Mouse (Mus musculus): ENCODE data around the gene Serpinb6a. TPM values are rescaled to one million over a fixed set of nuclear protein-coding genes. Genes with fewer than 3 reads are reported as not detected.
A peak's percentile ranks its signal among the peaks of the same experiment; 100 is the strongest.

The Serpinb6a gene
- total and polyA plus RNA-seq, 3 experiments: 4.4 to 22.5 (median 5.8) TPM

GRCm38 (mm10) chr13:34050479-34050878 is 47.9 kb upstream of the Serpinb6a start (continued):
- TF ChIP-seq ETS1 (conservative IDR thresholded peaks at IDR 0.05; ENCODE audit: low read depth, low read length) (no peak), ZMIZ1 (IDR thresholded peaks at IDR 0.05; ENCODE audit: low read depth, low read length) (no peak), CHD1 (IDR thresholded peaks at IDR 0.05; ENCODE audit: low read depth, low read length) (no peak), MXI1 (IDR thresholded peaks at IDR 0.05; ENCODE audit: low read depth, low read length) (no peak), MYC (IDR thresholded peaks at IDR 0.05; ENCODE audit: low read depth, low read length) (no peak), E2F4 (IDR thresholded peaks at IDR 0.05; ENCODE audit: insufficient replicate concordance, low read depth, low read length) (no peak), USF2 (conservative IDR thresholded peaks at IDR 0.05; ENCODE audit: low read depth, low read length) (no peak)

- dilution Hi-C loops (cut with MboI; ENCODE audit: extremely low pct_ligation_motif_present, extremely low pct_unique_long_range_greater_than_20kb, low sequenced_read_pairs): no loop called here
These were observed 44.9 kb upstream of the Serpinb6a start for GRCm38 (mm10) chr13:34047526-34047925.

GRCm38 (mm10) chr13:34046421-34047012 is 43.9 kb upstream of the Serpinb6a start:
- in situ Hi-C loops (cut with MboI; ENCODE audit: low pct_ligation_motif_present, low pct_unique_long_range_greater_than_20kb, low sequenced_read_pairs) (loop anchor here (10.0 kb wide), 1 partner anchor 588 kb away; no protein-coding TSS in a partner anchor), dilution Hi-C loops (cut with MboI; ENCODE audit: extremely low pct_ligation_motif_present, extremely low pct_unique_long_range_greater_than_20kb, low sequenced_read_pairs) (no loop called here)
- peaks cover 9 to 24% of the 10 kb centered on the region in 2 experiments for H3K4me1 ChIP-seq (ENCODE audit: control insufficient read depth in 1 of 2, insufficient read depth in 2 of 2)
- no peak overlapping the region for H3K4me3 ChIP-seq (replicated peaks in 1 of 3; ENCODE audit: low read depth in 2 of 3, low read length in 2 of 3, poor library complexity in 1 of 3)
- H3K27ac ChIP-seq (ENCODE audit: insufficient read depth, low read depth): no peak overlapping the region
- peak; percentile 87 for DNase-seq (ENCODE audit: extremely low read depth)
- no peaks in the 10 kb centered on the region for H3K27me3 ChIP-seq (replicated peaks)
- H3K9ac ChIP-seq (ENCODE audit: insufficient read depth, low read depth): no peak overlapping the region
- peaks cover 3% of the 10 kb centered on the region for H3K9me3 ChIP-seq (replicated peaks; ENCODE audit: low read length)
- H3K36me3 ChIP-seq (replicated peaks in 1 of 2; ENCODE audit: control insufficient read depth in 1 of 2, insufficient read depth in 1 of 2, low read length in 1 of 2): peaks cover 2 to 35% of the 10 kb centered on the region in 2 experiments
- H3K4me2 ChIP-seq (ENCODE audit: insufficient read depth, low read depth, poor library complexity, severe bottlenecking): no peak overlapping the region
- H3K79me2 ChIP-seq (replicated peaks; ENCODE audit: control insufficient read depth, extremely low read depth, insufficient read depth, poor library complexity, severe bottlenecking): no peaks in the 10 kb centered on the region
- TF ChIP-seq MAX (IDR thresholded peaks at IDR 0.05; ENCODE audit: low read length) (0 out of 2 replicates have a peak, but pooled peaks have one; percentile 12), UBTF (IDR thresholded peaks at IDR 0.05; ENCODE audit: low read depth, low read length) (no peak), KAT2A (IDR thresholded peaks at IDR 0.05; ENCODE audit: insufficient replicate concordance, low read length) (no peak), PAX5 (IDR thresholded peaks at IDR 0.05; ENCODE audit: low read length) (no peak), CTCF (conservative IDR thresholded peaks at IDR 0.05 in 1 of 2, IDR thresholded peaks at IDR 0.05 in 1 of 2; ENCODE audit: low read depth in 2 of 2, low read length in 2 of 2) (peak; percentile 75 to 99), ELF1 (IDR thresholded peaks at IDR 0.05; ENCODE audit: low read depth, low read length) (peak; percentile 38; the same call in 1 of the 2 replicates), MYC (IDR thresholded peaks at IDR 0.05; ENCODE audit: low read depth, low read length) (peak; percentile 70; the same call in 1 of the 2 replicates), IRF4 (IDR thresholded peaks at IDR 0.05; ENCODE audit: low read depth, low read length) (peak; percentile 31; the same call in 1 of the 2 replicates), MXI1 (IDR thresholded peaks at IDR 0.05; ENCODE audit: low read depth, low read length) (no peak), SMC3 (IDR thresholded peaks at IDR 0.05; ENCODE audit: low read depth, low read length) (peak; percentile 97), USF1 (IDR thresholded peaks at IDR 0.05; ENCODE audit: low read depth, low read length) (no peak), CHD1 (IDR thresholded peaks at IDR 0.05; ENCODE audit: low read depth, low read length) (no peak), GABPA (IDR thresholded peaks at IDR 0.05; ENCODE audit: insufficient replicate concordance, low read depth, low read length) (no peak), E2F4 (IDR thresholded peaks at IDR 0.05; ENCODE audit: insufficient replicate concordance, low read depth, low read length) (0 out of 2 replicates have a peak, but pooled peaks have one; percentile 58), HCFC1 (IDR thresholded peaks at IDR 0.05; ENCODE audit: low read depth, low read length) (peak; percentile 38; the same call in 1 of the 2 replicates), RCOR1 (conservative IDR thresholded peaks at IDR 0.05; ENCODE audit: low read depth, low read length) (no peak), BHLHE40 (IDR thresholded peaks at IDR 0.05; ENCODE audit: low read depth, low read length) (no peak), EP300 (IDR thresholded peaks at IDR 0.05; ENCODE audit: low read length) (no peak), NELFE (IDR thresholded peaks at IDR 0.05; ENCODE audit: low read depth, low read length) (peak; percentile 63; the same call in 1 of the 2 replicates), ZMIZ1 (IDR thresholded peaks at IDR 0.05; ENCODE audit: low read depth, low read length) (no peak), ZKSCAN1 (IDR thresholded peaks at IDR 0.05; ENCODE audit: borderline replicate concordance, low read depth, low read length) (no peak)

More at GRCm38 (mm10) chr13:34047526-34047925, 44.9 kb upstream of the Serpinb6a start:
- in situ Hi-C loops (cut with MboI; ENCODE audit: low pct_ligation_motif_present, low pct_unique_long_range_greater_than_20kb, low sequenced_read_pairs): loop anchor here (10.0 kb wide), 1 partner anchor 587 kb away; no protein-coding TSS in a partner anchor
- TF ChIP-seq TBP (conservative IDR thresholded peaks at IDR 0.05; ENCODE audit: low read depth, low read length) (no peak), EP300 (IDR thresholded peaks at IDR 0.05; ENCODE audit: low read length) (no peak), CTCF (conservative IDR thresholded peaks at IDR 0.05 in 1 of 2, IDR thresholded peaks at IDR 0.05 in 1 of 2; ENCODE audit: low read depth in 2 of 2, low read length in 2 of 2) (no peak), RCOR1 (conservative IDR thresholded peaks at IDR 0.05; ENCODE audit: low read depth, low read length) (no peak), MEF2A (IDR thresholded peaks at IDR 0.05; ENCODE audit: borderline replicate concordance, low read depth, low read length) (no peak), ELF1 (IDR thresholded peaks at IDR 0.05; ENCODE audit: low read depth, low read length) (no peak), MAFK (IDR thresholded peaks at IDR 0.05; ENCODE audit: insufficient replicate concordance, low read length) (no peak), SMC3 (IDR thresholded peaks at IDR 0.05; ENCODE audit: low read depth, low read length) (no peak), KAT2A (IDR thresholded peaks at IDR 0.05; ENCODE audit: insufficient replicate concordance, low read length) (no peak), JUND (conservative IDR thresholded peaks at IDR 0.05; ENCODE audit: low read depth, low read length) (no peak), ZNF384 (IDR thresholded peaks at IDR 0.05; ENCODE audit: low read depth, low read length) (no peak), MAX (IDR thresholded peaks at IDR 0.05; ENCODE audit: low read length) (no peak)
- Histone ChIP-seq H3K9me3 (replicated peaks; ENCODE audit: low read length) (peaks cover 3% of the 10 kb centered on the region), H3K9ac (ENCODE audit: insufficient read depth, low read depth) (no peak overlapping the region), H3K36me3 (replicated peaks in 1 of 2; ENCODE audit: control insufficient read depth in 1 of 2, insufficient read depth in 1 of 2, low read length in 1 of 2) (peaks cover 2 to 36% of the 10 kb centered on the region in 2 experiments), H3K4me1 (ENCODE audit: control insufficient read depth in 1 of 2, insufficient read depth in 2 of 2) (peaks cover 12 to 30% of the 10 kb centered on the region in 2 experiments), H3K4me2 (ENCODE audit: insufficient read depth, low read depth, poor library complexity, severe bottlenecking) (no peak overlapping the region), H3K79me2 (replicated peaks; ENCODE audit: control insufficient read depth, extremely low read depth, insufficient read depth, poor library complexity, severe bottlenecking) (no peaks in the 10 kb centered on the region), H3K27me3 (replicated peaks) (no peaks in the 10 kb centered on the region), H3K27ac (ENCODE audit: insufficient read depth, low read depth) (no peak overlapping the region), H3K4me3 (replicated peaks in 1 of 3; ENCODE audit: low read depth in 2 of 3, low read length in 2 of 3, poor library complexity in 1 of 3) (no peak overlapping the region)
- no peak for DNase-seq (ENCODE audit: extremely low read depth)
